Mouse (Mus musculus) heart, adult 9 months (tissue): ENCODE measurements around the gene Cct4.

Experiments
- DNase-seq, 2 experiments: peaks; one replicate each; pipeline ENCODE4 v3.0.0; 2022; ENCODE audit warnings: low spot score in 2 of 2

Cct4 gene

GRCm38 (mm10) chr11:22982846-22983245 is 7.5 kb upstream of the Cct4 start:
- no peak for DNase-seq

- no peak for DNase-seq
Observed at GRCm38 (mm10) chr11:22985510-22985909, 4.8 kb upstream of the Cct4 start.

GRCm38 (mm10) chr11:22987357-22987756 is 3.0 kb upstream of the Cct4 start:
- peak; percentile 36 to 47 for DNase-seq

- no peak for DNase-seq
Observed at GRCm38 (mm10) chr11:22989786-22990185, 533 bp upstream of the Cct4 start.

- no peak for DNase-seq
Observed at GRCm38 (mm10) chr11:22991218-22991835, 1.0 kb downstream of the Cct4 start.

- no peak for DNase-seq
Observed at GRCm38 (mm10) chr11:22994271-22994670, 4.0 kb downstream of the Cct4 start.

GRCm38 (mm10) chr11:22995461-22995860 is 5.1 kb downstream of the Cct4 start:
- no peak for DNase-seq

GRCm38 (mm10) chr11:22998308-22998707 is 8.0 kb downstream of the Cct4 start:
- no peak for DNase-seq

GRCm38 (mm10) chr11:23005276-23005675 is 15.0 kb downstream of the Cct4 start:
- DNase-seq: no peak

- no peak for DNase-seq
Observed at GRCm38 (mm10) chr11:23007166-23007480, 16.8 kb downstream of the Cct4 start.

- DNase-seq: peak; percentile 94 to 97
Observed at GRCm38 (mm10) chr11:23007481-23008180, 17.3 kb downstream of the Cct4 start, which contains the start of gene Fam161a. Gene Fam161a, plus strand, starts transcription at chr11:23007531.

- DNase-seq: peak; percentile 80 to 81
Observed at GRCm38 (mm10) chr11:23008181-23008823, 18.0 kb downstream of the Cct4 start.

GRCm38 (mm10) chr11:23008824-23009200 is 18.5 kb downstream of the Cct4 start:
- no peak for DNase-seq

- no peak for DNase-seq
Observed at GRCm38 (mm10) chr11:23013096-23013495, 22.8 kb downstream of the Cct4 start.

- no peak for DNase-seq
Observed at GRCm38 (mm10) chr11:23013580-23014294, 23.4 kb downstream of the Cct4 start.

- DNase-seq: no peak
Observed at GRCm38 (mm10) chr11:23014996-23015395, 24.7 kb downstream of the Cct4 start.

- no peak for DNase-seq
Observed at GRCm38 (mm10) chr11:23017943-23018342, 27.6 kb downstream of the Cct4 start.

GRCm38 (mm10) chr11:23020116-23020770 is 29.9 kb downstream of the Cct4 start:
- DNase-seq: peak in 1 of 2 experiments; percentile 9

- peak in 1 of 2 experiments; percentile 4 for DNase-seq
Observed at GRCm38 (mm10) chr11:23020841-23021240, 30.5 kb downstream of the Cct4 start.

- no peak for DNase-seq
Observed at GRCm38 (mm10) chr11:23023155-23023554, 32.8 kb downstream of the Cct4 start.

GRCm38 (mm10) chr11:23024169-23024568 is 33.9 kb downstream of the Cct4 start:
- DNase-seq: no peak

- no peak for DNase-seq
Observed at GRCm38 (mm10) chr11:23028957-23029356, 38.6 kb downstream of the Cct4 start.
